Mouse (Mus musculus) CH12F3 (cell line): ENCODE measurements around the gene Zdhhc18.

Source experiments
- in situ Hi-C: fragments of 300-500 bp; cut with MboI; formaldehyde crosslinking; loops from 2 replicates; pipeline ENCODE4 v1.14.3; 2020; ENCODE audit warnings: low sequenced_read_pairs

The Zdhhc18 gene

DNA sequence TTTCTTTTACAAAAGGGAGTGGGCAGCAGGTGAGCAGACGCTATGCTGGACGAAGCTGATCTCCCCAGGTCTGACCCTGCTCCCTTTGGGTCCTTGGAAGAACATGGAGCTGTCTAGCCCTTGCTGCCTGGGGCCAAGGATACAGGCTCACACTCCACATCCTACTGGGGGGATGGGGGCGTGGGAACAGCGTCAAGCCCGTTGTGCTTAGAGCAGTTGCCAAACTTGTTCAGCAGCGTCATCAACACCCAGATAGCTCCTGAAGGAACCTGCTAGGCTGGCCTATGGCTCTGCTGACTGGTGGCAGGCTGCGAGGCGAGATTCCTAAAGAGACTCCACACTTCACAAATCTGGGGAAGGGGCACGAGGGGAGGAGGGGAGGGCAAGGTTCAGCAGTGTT is 44.6 kb downstream of the Zdhhc18 start:
- in situ Hi-C loops = no loop called here

DNA sequence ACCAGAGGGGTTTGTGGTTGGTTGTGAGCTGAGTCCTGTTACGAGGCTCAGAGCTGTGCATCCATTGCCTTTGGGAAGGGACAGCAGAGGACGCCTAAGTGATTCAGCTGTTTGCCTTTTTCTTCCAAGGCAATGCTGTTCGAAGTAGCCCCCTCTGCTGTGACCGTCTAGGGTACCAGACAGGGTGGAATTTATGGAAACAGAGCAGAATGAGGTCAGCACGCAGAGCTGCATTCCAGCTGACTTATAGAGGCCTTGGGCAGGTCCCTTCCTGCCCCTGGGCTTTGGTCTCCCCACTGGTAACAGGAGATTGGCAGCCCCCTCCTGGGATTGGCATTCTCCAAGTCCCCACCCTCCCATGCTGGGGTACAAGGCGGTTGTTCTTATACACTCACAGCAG is 45.1 kb downstream of the Zdhhc18 start:
- in situ Hi-C loops = no loop called here

DNA sequence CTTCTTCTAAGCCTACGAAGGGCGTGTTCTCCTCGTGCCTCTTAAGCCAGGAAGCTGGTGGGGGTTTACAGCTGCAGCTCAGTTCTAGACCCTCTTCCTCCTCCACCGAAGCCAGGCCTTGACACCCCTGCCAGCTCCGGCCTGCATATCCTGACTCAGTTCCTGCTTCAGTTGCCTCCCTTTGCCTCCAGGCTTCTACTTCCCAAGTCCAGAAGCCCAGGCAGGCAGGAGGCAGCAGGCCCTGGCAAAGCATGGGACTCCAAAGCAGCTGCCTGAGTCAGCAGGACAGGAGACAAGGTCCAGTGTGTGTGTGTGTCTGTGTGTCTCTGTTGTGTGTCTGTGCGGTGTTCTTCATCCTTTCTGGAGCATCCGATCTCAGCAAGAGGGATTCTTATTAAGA is 45.8 kb downstream of the Zdhhc18 start:
- in situ Hi-C loops = no loop called here

DNA sequence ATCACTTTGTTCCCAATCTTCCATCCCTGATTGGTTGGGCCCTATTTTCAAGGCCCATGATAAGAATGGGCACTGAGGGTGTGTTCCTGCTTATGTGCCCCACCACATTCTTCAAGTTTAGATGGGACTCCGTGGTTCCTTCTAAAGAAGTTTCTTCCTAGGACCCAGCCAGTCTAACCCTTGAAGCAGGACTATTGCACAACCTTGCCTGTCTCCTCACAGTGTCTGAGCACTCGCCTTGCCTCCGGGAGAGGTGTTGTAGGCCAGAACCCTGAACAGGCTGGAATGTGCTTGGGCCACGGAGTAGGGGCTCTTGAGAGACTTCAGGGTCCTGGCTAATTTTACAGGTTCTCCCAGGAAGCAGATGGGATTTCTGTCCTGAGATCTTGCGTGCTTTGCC is 46.9 kb downstream of the Zdhhc18 start:
- in situ Hi-C loops = no loop called here

DNA sequence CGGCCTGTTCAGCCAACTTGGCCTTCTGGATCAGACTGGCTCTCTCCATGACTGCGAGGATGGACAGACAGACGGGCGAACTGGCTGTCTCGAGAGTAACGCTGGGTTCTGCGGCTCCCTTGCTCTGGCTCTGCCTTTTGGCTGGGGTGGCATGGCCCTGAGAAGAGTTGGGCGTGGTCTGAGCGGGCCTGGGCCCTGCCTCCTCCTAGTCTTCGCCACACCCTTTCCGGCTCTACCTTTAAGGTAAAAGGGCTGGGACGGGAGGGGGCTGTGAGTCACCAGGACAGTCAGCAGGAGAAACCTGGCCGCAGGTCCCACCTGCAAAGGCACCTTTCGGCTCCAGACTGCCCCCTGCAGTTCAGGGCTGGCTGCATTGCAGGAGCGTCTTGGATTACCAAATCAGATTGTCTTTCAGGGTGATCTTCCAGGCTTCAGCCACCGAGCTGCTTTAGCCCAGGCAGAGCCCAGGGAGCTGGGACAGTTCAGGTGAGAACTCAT is 48.2 kb downstream of the Zdhhc18 start, which contains the start of gene Sfn:
TSS of gene Sfn (minus strand) at position 448 of the 498 bp plus-strand sequence.
- in situ Hi-C loops = no loop called here

DNA sequence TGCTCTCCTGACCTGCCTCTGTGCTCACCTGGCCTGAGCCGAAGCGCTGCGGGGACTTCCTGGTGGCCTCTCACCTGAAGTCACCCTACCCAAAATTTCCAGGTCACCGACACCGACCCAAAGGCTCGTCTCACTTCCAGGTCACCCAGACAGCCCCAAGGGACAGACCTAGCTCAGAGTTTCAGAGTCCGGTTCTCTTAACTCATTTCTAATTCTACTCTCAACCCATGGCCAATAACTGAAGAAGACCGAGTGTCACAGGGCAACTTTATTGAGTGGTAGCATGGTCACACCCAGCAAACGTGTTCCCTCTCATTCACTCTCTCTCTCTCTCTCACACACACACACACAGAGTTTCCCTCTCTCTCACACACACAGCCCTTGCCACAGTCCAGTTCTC is 49.6 kb downstream of the Zdhhc18 start:
- in situ Hi-C loops = no loop called here

DNA sequence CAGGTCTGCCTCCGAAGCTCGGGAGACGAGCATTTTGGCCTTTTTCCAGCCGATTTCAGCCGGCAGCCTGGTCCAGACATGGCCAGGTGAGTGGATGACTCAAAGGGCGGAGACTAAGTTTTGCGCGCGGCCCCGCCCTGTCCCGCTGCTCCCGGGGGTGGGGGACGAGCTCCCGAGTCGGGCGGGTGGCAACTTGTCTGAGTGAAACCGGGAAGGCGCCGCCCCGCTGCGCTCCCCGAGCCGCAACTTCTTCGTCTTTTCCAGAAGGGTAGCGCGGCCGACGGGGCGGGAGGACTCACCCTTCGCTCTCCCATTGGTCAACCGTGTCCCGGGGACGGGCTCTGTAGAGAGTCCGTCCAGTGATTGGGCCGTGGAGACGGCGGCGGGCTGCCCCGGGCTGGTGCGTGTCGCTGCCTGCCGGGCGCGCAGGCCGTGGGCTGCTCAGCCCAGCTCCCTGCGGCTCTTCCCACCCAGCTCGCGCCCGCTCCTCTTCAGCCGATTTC is 50.3 kb downstream of the Zdhhc18 start:
- in situ Hi-C loops = no loop called here

DNA sequence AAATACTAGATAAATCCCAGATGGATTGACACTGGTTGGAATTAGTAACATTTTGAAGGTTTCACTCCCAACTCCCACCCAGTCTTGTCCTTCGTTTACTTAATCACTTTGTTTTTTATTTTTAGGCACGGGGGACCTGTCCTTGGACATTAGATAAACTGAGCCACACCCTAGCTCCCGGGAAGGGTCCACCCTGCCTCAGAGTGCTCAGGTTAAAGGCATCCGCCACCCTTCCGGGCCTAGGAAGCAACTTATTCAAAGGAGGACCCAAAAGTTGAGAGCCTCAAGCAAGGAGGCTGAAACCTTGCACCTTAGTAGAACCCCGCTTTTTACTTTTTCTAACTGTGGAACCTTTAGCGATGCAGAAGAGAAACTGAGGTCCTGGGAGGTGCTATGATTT is 50.8 kb downstream of the Zdhhc18 start:
- in situ Hi-C loops = no loop called here

DNA sequence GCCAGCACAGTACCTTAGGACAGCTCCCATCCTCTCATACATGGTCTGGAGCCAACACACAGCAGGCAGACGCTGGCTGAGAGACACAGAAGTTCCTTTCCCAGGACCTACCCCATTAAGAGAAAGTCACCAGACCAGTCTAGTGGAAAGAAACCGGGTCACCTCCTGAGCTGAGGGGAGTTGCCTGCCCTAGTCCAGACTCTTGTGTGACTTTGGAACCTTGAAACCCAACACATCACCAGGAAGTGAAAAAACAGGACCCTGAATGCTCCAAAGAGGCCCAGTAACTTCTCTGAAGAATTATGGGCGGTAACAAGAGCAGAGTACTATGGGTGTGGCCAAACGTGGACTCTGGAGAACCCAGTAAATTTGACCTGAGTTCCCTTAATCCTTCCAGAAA is 51.3 kb downstream of the Zdhhc18 start:
- in situ Hi-C loops = no loop called here

DNA sequence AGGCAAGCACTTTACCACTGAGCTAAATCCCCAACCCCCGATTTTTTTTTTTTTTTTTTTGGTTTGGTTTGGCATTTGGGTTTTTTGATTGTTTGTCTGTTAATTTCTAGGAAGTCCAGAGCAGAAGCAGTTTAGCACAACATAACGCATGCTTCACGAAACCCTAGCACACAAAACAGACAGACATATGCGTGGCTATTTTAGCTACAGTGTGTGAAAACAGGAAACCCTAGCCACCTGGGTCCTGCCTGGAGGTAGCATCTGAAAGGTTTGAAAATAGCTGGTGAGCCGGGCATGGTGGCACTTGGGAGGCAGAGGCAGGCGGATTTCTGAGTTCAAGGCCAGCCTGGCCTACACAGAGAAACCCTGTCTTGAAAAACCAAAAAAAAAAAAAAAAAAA is 53.9 kb downstream of the Zdhhc18 start:
- in situ Hi-C loops = no loop called here

DNA sequence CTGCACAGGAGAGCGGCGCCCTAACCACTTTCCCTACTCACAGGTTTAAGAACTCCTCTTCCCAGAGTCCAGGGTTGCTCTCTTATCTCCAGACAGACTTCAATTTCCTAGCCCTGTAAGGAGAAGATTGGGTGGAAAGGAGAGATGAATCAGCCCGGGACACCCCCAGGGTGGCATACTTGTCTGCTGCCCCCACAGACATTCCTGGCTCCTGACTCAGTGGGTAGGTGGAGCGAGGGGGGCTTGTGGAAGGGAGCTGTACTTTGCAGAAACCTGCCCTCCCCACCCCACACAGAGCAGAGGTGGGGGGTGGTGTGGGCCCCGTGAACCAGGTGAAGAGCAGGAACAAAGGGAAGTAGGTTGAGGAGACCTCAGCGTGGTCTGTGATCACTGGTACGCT is 54.4 kb downstream of the Zdhhc18 start:
- in situ Hi-C loops = no loop called here

DNA sequence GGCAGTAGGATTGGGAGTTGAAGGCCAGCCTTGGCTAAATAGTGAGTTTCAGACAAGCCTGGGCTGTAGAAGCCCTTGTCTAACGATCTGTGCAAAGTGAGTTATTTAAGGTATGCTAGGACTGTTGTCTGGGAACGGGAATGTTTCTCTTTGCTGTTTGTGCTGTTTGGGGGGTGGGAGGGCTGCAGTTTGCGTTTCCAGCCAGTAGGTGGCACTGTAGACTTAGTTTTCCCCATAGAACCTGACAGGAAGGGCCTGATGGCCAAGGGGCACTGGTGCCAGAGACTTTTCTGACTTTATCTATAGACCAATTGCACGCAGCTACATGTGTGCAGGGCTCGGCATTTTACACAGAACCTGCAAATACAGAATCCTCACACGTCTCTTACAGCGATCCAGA is 57.4 kb downstream of the Zdhhc18 start:
- in situ Hi-C loops = no loop called here

DNA sequence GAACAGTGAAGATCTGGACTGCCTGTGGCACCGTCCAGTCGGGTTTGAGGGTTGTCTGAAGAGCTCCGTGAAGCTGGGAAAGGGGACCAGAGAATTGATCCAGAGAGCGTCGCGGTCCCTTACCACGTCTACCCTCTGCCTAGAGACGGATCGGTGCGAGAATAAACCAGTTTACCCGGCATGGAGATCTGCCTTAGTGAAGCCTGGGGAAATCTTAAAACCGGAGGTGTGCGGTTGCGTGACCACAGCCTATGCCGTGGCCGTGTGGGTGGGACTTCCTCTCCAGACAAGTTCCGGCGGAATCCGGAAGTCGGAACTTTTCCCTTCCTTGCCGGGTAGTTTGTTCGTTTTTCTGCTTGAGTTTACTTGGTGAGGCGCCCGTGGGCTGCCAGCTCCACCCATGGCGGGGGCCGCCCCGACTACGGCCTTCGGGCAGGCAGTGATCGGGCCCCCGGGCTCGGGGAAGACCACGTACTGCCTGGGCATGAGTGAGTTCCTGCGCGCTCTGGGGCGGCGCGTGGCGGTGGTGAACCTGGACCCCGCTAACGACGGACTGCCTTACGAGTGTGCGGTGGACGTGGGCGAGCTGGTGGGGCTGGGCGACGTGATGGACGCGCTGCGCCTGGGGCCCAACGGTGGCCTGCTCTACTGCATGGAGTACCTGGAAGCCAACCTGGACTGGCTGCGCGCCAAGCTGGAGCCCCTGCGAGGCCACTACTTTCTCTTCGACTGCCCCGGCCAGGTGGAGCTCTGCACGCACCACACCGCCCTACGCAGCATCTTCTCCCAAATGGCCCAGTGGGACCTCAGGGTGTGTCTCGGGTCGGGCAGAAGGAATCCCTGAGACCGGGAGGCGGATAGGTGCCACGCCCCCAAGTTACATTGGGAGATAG is 65.6 kb downstream of the Zdhhc18 start, which contains the start of gene Gpn2:
TSS of gene Gpn2 (plus strand) at position 304 of the 893 bp plus-strand sequence.
- in situ Hi-C loops = loop anchor here (10.0 kb wide), 1 partner anchor 240 kb away; no protein-coding TSS in a partner anchor

DNA sequence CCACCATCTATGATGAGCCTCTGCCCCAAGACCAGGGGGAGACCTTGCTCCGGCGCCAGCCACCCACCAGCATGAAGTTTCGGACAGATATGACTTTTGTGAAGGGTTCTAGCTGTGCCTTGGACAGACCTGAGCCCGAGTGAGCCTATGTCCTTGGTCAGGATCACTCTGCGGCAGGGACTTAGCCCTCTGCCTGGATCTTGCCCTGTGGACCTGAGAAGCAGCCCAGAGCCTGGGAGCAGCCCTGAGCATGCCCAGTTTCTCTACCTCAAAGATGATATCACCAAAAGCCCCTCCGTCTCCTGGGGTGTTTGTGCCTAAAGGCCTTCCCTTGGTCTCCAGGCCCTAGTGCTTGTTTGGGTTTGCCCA is 66.3 kb downstream of the Zdhhc18 start:
- in situ Hi-C loops = loop anchor here (10.0 kb wide), 1 partner anchor 241 kb away; no protein-coding TSS in a partner anchor

DNA sequence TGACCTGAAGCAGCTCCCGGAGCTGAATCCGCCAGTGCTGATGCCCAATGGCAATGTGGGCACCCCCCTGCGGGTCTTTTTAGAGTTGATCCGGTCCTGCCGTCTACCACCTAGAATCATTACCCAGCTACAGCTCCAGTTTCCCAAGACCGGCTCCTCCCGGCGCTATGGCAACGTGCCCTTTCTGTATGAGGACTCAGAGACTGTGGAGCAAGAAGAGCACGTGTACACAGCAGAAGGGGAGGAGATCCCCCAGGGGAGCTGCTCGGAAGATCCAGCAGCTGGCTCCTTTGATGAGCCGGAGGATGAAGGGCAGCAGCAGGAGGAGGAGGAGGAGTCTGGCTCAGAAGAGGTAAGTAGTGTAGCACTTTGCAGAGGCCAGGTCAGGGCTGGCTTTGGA is 72.0 kb downstream of the Zdhhc18 start:
- in situ Hi-C loops = no loop called here

DNA sequence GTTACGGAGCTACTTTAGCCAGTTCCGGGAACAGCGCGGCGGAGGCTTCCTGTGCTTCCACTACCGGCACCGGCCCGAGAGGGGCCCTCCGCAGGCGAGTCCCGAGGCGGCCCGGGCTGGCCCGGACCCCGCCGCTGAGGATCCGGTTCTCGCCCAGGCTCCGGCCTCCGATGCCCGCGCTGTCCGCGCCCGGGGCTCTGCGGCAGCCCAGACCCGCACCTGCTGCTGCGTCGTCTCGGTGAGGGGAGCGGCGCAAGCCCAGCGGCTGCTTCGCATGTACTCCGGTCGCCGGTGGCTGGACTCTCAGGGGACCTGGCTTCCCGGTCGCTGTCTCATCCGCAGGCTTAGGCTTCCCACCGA is 75.1 kb downstream of the Zdhhc18 start:
- in situ Hi-C loops = no loop called here

DNA sequence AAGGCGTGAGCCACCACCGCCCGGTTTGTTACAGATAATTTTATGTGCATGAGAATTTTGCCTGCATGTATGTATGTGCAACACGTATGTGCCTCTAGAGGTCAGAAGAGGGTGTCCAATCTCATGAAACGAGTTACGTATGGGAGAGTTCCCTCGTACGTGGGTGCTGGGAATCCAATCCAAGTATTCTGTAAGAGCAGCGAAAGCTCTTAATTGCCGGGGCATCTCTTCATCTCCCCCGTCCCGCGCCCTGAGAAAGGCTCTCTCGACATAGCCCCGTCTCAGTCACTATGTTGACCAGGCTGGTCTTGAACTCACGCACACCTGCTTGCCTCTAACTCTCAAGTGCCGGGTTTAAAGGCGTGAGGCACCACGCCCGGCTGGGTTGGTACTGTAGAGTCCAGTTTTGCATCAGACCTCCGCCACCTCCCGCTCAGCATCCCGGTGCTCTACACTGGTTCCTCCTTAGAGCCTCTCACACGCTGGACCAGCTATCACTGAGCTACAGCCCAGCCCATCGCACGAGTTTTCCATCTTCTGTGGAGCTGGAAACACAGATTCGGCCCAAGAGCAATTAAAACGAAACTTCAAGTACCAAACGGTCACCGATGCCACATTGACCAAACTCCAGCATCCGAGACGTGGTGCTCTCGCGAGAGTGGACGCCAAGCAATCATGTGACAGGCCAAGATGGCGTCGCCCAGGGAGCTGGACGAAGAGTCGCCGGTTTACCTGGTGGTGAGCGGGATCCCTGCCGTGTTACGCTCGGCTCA is 75.7 kb downstream of the Zdhhc18 start, which contains the start of gene Gpatch3:
TSS of gene Gpatch3 (plus strand) at position 676 of the 773 bp plus-strand sequence.
- in situ Hi-C loops = no loop called here

DNA sequence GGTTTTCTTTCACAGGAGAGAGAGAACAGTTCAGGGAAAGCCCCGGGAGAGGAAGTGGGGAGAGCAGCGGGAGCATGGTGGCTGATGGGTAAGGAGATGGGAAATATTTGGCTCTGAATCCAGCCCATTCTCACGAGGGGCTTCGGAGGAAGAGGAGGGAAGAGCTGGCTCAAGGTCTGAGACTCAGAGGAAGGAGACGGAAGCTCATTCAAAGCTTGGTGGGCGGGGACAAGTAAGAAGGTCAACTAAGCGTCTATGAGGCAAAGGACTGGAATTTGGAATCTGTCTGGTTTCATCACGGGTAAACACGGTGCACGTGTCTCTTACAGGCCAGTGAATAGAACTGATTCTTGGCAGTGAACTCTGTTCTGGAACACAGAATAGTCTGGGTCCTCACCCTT is 79.9 kb downstream of the Zdhhc18 start:
- in situ Hi-C loops = no loop called here

DNA sequence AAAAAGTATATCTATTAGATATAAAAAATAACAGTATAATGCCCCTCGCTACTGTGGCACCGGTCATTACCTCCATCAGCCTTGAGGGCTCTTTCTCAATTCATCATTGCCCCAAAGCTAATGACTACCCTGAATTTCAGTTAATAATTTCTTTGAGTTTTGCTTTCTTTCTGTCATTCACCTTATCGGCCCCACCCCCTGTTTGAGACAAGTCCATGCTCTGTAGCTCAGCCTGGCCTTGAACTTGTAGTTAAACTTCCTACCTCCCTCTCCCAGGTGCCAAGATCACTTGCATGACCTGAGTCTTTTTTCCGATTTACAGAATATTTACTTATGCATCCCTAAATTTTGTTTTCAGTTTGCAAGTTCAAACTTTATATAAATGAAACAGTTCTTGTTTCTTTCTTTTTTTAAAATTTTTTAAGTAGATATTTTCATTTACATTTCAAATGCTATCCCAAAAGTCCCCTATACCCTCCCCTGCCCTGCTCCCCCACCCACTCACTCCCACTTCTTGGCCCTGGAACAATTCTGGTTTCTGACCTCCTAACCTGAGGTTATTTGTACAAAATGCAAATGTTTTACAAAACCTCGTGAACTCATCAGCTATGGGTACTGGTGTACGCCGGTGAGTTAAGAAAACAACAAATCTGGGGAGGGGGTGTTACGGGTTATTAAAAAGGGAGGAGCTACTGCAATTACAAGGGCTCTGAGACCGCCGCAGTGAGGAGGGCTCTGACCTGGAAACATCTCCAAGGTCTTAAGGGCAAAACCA is 80.5 kb downstream of the Zdhhc18 start:
- in situ Hi-C loops = no loop called here

DNA sequence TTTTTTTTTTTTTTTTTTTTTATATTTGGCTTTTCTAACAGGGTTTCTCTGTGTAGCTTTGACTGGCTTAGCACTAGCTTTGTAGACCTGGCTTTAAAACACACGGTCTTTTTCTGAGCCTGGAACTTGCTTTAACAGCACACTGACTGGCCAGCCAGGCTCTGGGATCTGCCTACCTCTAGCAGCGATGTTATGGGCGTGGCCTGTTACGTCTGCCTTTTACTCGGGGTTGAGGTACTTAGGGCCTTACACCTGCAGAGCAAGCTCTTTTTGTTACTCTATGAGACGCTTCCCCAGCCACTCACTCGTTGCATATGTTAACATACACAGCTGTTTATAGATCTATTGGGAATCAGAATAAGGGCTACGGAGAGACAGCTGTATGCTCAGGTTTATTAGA is 82.7 kb downstream of the Zdhhc18 start:
- in situ Hi-C loops = no loop called here

DNA sequence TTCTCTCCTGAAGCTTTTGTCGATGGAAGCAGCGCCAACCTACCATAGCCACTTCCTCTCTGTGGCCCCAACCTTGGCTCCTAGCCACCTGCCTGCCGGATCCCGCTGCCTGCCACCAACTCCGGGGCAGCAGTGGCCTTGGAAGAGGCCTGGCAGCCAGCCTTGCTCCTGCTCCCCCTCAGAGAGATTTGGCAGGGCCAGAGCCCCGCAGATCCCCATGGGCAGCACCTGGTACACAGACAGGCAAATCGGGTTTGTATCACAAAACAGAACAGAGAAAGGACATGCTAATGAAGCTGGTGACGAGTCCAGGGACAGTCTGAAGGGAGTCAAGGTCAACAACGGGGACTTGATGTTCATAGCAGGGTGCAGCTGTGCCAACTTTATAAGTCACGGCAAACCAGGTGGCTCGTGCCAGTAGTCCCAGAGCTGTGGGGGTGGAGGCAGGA is 86.8 kb downstream of the Zdhhc18 start:
- in situ Hi-C loops = no loop called here
